Mouse (Mus musculus) spleen, embryonic (tissue): ENCODE data around the gene Vipas39.
"Not testable (repeated sequence)": the region's sequence is repeated elsewhere in the genome, so short reads cannot be mapped to it uniquely, and the experiment has no call there.

Experiments used
- CTCF ChIA-PET: fragments of 350-600 bp; sonication (Branson Sonifier 250); formaldehyde crosslinking; loops from one replicate; lab custom pipeline; 2022; lab: Charles Lee

Vipas39 gene

DNA sequence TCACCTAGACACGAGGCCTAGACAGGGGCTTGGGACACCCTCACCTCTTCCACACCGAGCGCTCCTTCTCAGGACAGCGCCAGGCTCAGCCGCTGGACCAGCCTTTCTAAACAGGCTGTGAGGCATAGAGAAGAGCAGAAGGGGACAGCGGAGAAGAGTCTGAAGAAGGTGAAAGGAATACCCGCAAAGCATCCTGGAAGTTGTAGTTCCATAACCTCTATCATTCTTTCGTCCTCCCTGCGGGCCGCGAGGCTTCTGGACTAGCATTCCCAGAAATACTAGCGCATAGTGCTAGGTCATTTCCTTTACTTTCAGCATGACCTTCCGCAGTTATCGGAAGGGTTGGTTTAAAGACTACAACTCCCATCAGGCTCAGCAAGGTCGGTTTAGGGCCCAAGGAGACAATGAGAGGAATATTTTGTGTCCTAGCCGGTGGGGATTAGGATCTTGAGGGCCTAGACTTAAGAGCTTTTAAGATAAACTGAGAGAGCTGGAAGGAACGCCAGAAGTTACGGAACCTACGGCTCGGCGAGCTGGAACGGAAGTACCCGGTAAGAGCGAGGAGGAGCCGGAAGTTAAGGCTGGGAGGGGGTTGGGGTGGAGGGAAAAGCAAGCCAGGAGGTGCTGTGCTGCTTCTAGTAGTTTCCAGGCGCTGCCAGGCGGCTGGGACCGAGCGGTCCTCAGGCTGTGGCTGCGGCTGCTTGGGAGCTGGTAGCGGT lies at the start of gene Vipas39, which contains the start of gene Ahsa1:
Gene Vipas39, minus strand, starts transcription at position 149 of the 719 bp plus-strand sequence.
Gene Ahsa1, plus strand, starts transcription at position 372 of the 719 bp plus-strand sequence.
- CTCF ChIA-PET = interaction anchor here (0.6 to 1.3 kb wide), 2 partner anchors 12 to 65 kb away, joined by 3 to 14 read pairs; no protein-coding TSS in a partner anchor

DNA sequence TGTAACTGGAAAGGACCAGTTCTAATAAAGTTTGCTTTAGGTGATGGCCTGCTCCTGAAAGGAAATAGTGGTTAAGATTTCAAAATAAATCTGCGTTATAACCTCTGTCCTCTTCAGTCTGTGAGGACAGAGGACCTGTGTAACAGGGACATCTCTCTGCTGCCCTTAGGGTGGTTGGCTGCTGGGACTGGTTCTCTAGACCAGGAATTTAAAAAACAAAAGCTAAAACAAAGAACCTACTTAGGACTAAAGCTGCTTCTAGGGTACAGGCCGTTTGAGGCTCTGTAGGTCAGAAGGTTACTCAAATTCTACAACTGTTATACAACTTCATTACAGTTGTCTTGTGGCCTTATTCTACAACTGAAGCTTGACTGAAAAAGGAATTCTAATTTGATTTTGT lies 47.0 kb upstream of the Vipas39 start:
- CTCF ChIA-PET = no interaction called here

DNA sequence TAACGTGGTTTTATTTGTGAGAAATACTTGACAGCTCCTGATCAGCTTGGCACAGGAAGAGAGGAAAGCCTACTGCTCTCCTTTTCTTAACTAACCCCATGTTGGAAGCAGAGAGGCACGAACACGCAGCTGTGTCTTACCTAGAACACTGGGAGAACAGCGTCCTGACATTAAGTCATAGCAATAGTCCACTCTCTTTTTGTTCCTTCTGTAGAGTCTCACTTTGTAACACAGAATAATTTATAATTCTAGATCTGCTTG lies 40.5 kb upstream of the Vipas39 start:
- CTCF ChIA-PET = not testable (repeated sequence)

DNA sequence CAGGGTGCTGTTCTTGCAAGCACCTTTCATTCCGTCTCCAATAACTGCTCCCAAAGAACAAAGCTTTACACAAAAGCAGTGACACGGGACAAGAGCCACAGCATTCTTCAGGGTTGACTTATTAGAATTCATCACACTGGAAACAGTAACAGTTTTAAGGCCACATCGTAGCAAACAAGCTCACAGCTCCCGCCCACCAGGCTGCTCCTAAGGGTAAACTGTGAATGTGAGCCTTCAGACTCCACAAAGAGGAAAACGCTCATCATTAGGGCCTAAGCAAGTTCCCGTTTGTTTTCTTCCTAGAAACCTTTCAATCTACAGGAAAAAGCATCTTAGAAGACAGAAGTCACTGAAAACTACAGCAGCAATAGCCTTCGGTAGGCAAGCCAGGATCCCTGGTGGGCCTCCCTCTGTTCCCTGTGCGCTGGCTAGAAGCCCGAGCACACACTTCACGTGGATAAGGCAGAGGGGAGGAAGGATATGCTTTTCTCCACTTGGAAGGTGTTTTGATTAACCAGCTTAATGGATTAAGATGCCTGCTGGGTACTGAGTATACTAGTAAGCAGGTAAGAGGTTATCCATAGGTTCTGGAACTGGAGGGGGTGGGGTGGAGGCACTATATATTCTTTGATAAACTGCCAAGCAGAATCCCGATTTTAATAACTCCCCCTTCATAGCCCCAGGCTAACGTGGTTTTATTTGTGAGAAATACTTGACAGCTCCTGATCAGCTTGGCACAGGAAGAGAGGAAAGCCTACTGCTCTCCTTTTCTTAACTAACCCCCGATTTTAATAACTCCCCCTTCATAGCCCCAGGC lies 39.9 kb upstream of the Vipas39 start:
- CTCF ChIA-PET = no interaction called here

DNA sequence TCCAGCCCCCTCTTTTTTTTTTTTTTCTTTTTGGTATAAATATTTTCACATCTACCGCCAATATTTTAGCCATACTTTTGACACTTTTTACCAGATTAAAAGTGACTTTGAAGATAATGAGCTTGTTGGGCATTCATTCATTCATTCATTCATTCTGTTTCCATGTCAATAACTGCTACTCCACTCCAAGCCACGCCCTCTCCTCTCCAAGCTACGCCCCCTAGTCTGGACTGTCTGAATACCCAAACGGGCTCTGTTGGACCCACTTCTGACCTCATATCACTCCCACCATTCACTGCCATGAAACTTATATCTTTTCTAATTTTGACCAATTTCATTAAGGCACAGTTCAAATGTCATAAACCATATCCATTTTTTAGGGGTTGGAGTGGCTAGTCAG lies 35.1 kb upstream of the Vipas39 start:
- CTCF ChIA-PET = no interaction called here

DNA sequence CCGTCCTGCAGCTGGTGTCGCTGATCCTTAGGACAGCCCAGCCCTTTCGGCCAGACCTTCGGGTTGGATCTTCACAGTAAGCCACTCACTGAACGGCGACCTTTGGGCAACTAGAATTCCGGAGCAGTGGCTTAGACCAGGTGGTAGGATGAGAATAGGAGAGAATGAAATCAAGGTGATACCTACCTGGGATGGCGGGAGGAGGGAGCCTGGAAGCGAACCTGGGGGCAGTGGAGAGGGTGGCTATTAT lies 34.3 kb upstream of the Vipas39 start:
- CTCF ChIA-PET = no interaction called here

DNA sequence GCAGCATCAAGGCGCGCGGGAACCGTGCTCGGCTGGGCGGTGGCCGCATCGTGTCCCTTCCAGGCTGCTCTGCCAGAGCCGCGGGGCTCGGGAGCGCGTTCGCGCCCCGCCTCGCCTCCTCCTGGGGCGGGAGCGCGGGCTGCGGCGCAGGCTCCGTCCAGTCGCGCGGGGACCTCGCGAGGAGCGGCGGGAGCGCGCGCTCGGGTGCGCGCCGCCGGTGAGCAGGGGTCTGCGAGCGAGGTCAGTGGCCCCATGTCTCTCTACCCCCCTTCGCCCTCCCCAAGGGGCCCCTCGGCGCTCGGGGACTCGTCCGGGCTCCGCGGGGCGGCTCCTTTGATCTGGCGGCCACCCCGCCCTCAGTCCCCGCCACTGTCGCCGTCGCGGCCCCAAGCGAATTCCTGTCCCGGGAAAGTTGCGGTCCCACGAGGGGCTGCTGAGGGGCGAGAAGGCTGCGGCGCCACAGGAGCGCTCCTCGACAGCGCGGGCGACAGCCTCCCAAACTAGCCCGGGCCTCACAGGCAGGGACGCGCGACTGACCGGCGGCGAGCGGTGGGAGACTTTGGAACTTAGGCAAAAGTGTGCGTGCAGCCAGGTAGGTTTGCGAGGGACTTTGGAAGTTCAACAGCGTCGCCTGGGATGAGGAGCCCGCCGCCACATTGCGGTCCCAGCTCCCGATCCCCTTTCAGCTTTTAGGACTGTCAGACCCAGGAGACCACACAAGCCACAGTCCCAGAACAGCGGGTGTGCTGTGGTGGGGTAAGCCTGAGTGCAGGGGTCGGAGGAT lies 33.8 kb upstream of the Vipas39 start, which contains the start of gene Ism2:
Gene Ism2, minus strand, starts transcription at position 49 of the 784 bp plus-strand sequence.
- CTCF ChIA-PET = no interaction called here

DNA sequence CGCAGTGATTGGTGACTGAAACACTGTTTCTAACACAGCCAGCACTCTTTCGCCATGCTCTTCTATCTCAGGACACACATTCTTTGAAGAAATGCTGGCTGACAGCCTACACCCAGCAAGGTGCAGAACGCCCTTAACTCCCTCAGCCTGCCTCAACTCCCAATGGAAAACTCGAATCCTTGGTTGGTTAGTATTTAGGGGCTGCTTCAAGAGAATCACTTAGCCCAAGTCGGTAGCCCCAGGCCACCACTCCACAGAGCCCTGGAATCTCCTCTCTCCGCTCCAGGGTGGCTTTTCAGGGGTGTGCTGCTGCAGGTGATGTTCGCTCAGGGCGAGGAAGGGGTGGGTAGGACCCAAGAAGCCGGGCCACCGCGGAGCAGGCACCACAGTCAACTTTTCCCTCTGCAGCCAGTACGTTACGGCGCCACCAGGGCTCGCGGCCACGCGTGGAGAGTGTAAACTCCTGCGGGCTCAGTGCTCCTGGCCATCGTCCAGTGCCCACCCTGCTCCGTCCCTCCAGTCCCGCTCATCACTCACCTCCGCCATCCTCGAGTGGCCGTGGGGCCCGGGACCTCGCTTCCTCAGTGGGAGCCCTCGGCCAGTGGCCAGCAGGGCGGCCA lies 33.1 kb upstream of the Vipas39 start:
- CTCF ChIA-PET = no interaction called here

DNA sequence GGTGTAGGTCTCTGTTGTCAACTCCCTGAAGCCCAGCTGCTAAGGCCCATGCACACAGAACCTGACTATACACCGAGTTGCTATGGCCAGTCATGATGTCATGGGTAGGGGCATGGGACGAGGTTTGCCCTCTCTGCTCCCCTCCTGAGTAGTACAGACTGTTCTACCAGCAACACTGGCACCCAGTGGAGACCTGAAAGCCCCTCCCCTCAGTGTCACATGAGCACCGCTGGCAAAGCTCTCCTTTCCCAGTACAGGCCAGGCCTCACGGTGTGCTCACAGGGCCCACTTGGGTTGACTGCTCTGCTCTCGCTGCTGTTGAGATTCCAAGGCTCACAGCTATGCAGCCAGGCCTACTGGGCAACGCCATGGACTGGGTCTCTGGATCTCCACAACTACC lies 27.9 kb upstream of the Vipas39 start:
- CTCF ChIA-PET = no interaction called here

DNA sequence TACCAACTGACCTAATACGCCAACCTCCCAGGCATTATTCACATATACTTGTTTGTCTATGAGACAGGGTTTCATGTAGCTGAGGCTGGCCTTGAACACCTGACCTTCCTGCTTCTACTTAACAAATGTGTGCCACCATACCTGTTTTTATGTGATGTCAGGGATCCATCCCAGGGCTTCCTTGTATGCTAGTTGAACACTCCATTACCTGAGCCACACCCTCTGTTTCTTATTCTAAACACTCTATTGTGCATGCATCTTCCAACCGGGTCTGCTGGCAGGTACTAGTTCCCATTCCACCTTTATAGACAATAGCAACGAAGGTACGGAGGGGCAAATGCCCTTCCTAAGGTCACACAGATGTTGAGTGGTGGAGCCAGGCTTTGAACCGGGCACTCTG lies 23.0 kb upstream of the Vipas39 start:
- CTCF ChIA-PET = no interaction called here

DNA sequence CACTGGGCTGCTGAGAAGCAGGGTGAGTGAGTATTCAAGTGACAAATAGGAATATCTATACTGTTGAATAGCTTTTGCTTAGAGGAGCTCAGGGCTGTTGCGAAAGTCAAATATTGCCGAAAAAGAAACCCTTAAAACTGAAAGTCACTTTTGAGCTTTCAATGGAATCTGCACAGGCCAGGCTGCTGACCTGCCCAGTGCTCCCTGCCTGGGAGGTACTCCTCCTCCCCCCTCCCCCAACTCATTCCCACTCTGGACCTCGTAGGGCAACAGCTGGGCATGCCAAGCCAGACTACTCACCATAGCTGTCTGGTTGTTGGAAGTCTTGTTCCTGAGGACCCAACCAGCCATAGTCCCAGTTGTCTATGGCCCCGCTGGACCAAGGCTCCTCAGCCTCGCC lies 18.7 kb upstream of the Vipas39 start:
- CTCF ChIA-PET = no interaction called here

DNA sequence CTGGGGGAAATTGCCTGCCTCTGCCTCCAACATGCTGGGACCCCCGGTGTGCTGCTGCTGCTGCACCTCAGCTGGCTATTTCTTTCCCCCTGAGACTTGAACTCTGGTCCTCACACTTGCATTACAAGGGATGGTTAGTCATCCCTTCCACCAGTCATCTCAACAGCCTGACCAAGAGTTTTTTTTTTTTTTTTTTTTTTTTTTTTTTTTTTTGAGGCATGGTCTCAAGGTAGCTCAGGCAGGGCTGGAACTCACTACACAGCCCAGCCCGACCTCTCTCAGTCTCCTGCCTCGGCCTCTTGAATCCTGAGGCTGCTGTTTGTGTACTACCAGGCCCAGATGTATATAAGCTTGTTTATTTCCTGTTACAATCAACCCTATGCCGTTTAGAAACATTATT lies 18.2 kb upstream of the Vipas39 start:
- CTCF ChIA-PET = no interaction called here

DNA sequence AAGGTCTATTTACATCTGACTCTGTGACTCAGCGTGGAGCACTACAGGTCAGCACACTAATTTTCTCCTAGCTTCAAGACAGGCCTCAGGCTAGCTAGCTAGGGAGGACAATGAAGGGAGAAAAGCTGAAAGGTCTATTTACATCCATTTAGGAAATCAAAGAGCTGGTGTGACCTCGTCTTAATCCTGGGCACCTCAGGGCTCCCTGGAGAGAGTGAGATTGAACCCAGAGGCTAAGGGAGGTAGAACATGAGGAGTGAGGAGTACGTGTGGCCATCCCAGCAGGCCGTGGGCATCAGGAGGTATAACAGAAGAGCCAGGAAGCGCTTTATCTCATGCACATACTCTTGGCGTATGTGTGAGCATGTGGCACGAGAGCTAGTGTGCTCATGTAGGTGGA lies 17.6 kb upstream of the Vipas39 start:
- CTCF ChIA-PET = no interaction called here

DNA sequence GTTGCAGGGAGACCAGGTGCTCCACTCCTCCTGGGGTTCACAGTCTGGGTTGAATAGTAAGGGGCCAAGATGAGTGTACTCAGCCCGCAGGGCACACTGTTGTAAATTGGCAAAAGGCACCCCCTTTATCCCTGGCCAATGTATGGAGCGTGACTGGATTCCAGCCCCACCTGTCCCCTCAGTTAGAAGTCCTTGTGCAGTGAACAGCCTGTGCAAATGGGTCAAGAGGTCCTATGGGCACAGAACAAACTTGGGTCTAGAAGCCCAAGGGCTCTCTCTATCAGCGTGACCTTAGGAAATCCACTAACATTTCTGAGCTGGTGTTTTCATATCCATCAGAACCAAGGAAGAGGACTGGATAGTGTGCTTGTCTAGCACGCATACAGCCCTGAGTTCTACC lies 16.7 kb upstream of the Vipas39 start:
- CTCF ChIA-PET = no interaction called here

DNA sequence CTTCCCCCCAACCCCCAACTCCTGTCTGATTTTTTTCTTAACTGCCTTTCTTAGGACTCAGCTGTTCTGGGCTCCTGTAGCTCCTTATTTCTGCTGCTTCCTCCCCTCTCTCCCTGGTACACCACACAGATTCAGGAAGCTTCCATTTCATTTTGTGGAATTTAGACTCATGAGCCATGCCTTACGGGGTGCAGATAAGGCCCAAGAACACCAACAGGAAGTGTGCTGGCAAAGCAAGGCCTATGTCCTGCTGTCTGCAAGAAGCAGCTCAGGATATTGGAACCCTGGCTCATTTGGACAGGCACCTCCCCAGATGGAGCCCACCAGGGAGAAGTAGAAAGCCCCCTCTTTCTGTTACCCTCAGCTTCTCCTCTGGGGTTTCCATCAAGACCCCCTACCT lies 15.7 kb upstream of the Vipas39 start:
- CTCF ChIA-PET = no interaction called here

DNA sequence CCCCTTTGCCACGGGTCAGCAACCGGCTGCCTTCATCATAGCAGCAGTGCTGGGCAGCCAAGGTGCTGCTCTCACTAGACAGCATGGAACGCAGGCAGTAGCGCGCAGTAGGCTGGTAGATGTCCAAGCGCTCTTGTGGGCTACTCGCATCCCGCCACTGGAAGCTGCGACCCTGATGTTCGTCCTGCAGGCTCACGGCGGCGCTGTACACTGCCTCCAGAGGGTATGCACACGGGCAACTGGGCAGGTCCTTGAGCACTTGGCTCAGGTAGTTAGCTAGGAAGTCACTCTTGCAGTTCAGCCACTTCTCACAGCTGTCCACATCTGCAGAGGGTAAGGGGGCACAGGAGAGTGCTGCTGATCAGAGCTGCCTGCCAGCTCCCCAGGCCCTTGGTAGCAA lies 13.8 kb upstream of the Vipas39 start:
- CTCF ChIA-PET = no interaction called here

DNA sequence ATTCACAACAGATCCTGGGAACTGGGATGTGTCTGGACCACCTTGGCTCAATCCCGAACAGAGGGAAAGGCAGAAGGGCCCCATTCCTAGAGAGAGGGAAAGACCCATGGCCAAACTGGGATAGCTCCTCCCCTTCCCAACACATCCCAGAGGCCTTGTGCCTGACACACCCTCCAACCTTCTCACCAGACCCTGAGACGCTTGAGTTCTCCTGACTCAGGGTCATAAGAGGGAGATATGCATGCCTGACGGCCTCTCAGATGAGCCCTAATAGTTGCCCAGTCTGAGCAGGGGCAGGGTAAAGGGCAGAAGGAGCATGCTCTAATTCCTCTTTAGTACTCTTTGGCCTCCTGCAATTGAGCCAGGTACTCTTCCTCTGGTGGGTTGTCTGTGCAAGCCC lies 13.3 kb upstream of the Vipas39 start:
- CTCF ChIA-PET = no interaction called here

DNA sequence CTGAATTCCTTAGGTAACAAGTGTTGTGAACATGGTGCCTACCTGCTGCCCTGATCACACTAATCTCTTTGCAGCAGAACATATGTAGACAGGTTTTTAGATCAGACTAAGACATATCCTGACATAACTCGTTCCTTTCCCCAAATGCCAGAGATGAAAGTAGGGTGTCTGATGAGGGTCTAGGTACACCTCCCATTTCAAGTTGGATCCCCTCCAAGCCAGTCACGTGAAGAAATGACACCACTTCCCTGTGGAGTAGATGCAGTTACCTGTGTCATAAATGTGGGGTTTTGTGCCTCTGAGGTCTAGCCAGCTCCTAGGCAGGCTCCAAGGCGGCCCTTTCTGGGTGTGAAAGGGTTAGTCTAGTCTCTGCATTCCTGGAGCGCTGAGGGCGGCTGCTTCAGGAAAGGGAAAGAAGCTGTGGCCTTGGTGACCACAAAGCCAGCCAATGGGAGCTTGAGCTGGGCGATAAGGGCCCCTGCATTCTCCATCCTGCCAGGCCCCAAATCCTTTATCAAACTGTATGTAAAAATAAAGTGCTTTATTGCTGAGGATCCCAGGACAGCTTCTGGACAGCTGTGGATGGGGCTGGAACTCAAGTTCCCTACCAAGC lies 12.2 kb upstream of the Vipas39 start:
- CTCF ChIA-PET = interaction anchor here (0.6 kb wide), 1 partner anchor 12 kb away, joined by 14 read pairs; the partner anchor contains the start of gene Vipas39

DNA sequence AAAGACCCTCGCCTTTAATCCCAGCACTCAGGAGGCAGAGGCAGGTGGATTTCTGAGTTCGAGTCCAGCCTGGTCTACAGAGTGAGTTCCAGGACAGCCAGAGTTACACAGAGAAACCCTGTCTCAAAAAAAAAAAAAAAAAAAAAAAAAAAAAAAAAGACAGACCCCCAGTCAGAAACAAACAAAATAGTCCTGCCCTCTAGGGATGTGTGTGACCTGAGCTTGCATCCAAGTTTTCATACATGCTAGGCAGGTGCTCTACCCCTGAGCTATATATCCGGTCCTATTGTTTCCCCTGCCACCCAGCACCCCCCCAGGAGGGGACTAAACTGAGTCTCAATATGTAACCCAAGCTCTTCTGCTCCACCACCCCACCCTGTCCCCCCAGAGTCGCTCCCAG lies 11.2 kb upstream of the Vipas39 start:
- CTCF ChIA-PET = not testable (repeated sequence)

DNA sequence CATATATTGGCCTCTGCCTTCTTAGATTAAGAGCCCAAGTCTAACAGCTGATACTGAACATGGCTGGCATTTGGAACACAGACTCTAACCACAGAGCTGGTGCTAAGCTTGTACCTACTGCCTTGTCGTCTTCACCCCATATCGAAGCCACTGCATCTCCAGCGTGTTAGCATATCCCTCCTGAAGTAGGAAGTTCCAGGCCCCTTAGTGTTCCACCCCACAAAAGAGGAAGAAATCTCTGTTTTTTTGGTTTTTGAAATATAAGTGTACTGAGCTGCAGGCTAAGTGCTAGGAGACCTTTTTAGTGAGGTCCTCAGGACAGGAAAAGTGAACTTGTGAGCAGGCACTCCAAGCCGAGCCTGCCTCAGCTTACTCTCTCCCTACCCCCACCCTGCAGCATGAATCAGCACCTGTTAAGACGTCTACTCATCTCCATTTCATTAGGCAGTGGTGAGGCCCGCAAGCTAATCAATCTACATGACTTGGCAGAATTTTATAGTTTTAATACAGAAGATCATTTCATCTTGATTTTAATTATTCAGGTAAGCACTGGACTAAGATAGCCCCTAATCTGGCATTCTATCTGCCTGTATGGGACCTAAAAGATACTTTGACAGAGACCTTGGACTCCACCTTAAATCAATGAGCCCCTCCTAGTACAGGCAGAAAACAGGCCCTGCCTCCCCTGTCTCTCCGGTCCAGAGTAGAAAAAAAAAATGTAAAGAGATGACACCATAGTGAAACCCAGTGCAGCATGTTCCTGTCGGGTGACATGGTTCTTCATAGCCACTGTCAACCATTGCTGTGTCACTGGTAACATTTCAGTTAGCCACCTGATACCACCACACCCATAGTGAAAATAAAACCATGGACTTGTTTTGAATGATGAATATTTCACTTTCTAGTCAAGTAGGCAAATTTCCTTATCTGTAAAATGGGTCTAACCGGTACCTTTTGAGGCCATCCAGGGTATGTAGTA lies 9.1 kb upstream of the Vipas39 start:
- CTCF ChIA-PET = no interaction called here

DNA sequence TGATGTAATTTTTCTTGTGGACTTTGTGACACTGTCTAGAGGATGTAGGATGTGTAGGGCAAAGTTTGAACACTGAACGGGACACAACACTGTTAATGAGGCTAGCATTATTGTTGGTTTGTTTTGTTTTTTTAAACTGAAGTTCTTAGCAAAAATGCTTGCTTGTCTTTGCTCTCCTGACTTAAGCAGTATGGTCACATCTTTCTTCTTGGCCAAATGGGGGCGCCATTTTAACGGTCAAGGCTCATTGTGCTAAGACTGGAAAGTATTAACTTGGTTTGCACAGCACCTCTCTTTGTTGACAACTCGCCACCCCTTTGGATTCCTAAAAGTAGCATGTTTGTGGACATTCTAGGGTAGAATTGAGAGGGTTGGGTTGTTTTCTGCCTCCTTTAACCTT lies 1.6 kb upstream of the Vipas39 start:
- CTCF ChIA-PET = no interaction called here
